Mouse (Mus musculus): ENCODE measurements around the gene Acy3. TPM values are rescaled to one million over a fixed set of nuclear protein-coding genes. Genes with fewer than 3 reads are reported as not detected.
A peak's percentile ranks its signal among the peaks of the same experiment; 100 is the strongest.
"Not testable (repeated sequence)": the region's sequence is repeated elsewhere in the genome, so short reads cannot be mapped to it uniquely, and the experiment has no call there.

Gene Acy3
- total and polyA plus RNA-seq, 3 experiments: 5.9 to 12.1 TPM; not detected in 1

DNA sequence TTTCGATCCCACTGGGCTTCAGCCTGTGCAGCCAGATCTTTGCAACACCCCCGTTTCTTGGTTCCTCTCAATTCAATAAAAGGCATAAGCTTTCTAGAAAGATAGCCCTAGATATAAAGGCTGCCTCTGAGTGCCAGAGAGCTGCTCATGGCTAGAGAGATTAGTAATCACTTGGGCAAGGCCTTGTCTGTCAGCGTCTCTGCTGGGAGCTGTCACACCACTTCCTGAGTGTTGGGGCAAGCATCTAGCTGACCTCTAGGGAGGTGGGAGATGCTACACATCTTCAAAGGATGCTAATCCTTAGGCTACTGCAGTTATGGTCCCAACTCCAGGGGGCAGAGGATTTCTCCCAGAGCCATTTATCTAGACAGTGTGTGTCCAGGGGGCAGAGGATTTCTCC is 19.1 kb upstream of the Acy3 start:
- H3K4me1 ChIP-seq (ENCODE audit: control insufficient read depth in 1 of 2, insufficient read depth in 2 of 2, low read length in 2 of 2): no peaks in the 10 kb centered on the region
- H3K27me3 ChIP-seq (ENCODE audit: control insufficient read depth in 1 of 2, insufficient read depth in 2 of 2, low read length in 2 of 2): 0 out of 4 replicates have a peak, but pooled peaks cover 2 to 3% of the 10 kb centered on the region in 2 experiments
- no peaks in the 10 kb centered on the region for H3K79me2 ChIP-seq (ENCODE audit: control insufficient read depth, insufficient read depth, low read length, poor library complexity)
- TF ChIP-seq USF2 (IDR thresholded peaks at IDR 0.05; ENCODE audit: borderline replicate concordance in 1 of 2, insufficient read depth in 1 of 2, low read depth in 1 of 2, low read length in 2 of 2) (no peak), SMC3 (IDR thresholded peaks at IDR 0.05; ENCODE audit: low read depth, low read length) (no peak), ETS1 (IDR thresholded peaks at IDR 0.05; ENCODE audit: low read depth, low read length) (0 out of 2 replicates have a peak, but pooled peaks have one; percentile 7)
- H3K9ac ChIP-seq (ENCODE audit: control insufficient read depth, low read depth, low read length, poor library complexity, severe bottlenecking): no peak overlapping the region
- DNase-seq (ENCODE audit: low read depth, low spot score): peak; percentile 36
- no peaks in the 10 kb centered on the region for H3K36me3 ChIP-seq (ENCODE audit: control insufficient read depth in 1 of 2, insufficient read depth in 2 of 2, low read length in 2 of 2)
- H3K27ac ChIP-seq (ENCODE audit: control insufficient read depth, low read depth, low read length): no peak overlapping the region
- no peak overlapping the region for H3K4me3 ChIP-seq (ENCODE audit: control insufficient read depth in 1 of 2, insufficient read depth in 1 of 2, low read depth in 2 of 2, low read length in 2 of 2)
- no peaks in the 10 kb centered on the region for H3K9me3 ChIP-seq (replicated peaks; ENCODE audit: insufficient read depth, low read length)

DNA sequence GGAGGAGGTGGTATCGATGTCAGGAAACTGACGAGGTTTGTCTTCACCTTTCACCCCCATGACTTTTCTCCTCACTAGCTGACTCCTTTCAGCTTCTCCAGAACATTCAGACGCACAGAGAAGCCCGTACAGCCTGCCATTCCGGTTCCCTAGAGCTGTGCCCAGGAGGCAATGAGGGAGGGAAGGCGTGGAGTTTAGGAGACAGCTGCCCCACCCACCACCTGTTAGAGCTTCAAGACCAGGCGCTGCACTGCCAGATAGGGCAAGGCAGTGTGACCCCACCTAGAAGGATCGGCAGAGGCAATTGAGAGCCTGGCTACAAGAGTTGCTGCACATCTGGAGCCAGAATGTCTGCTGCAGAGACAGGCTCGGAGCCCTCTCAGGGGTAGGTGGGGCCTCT is 14.1 kb upstream of the Acy3 start, which contains the start of gene Aldh3b2:
Aldh3b2 (plus strand) TSS at position 100 of the 400 bp plus-strand sequence.
- H3K4me3 ChIP-seq (ENCODE audit: control insufficient read depth in 1 of 2, insufficient read depth in 1 of 2, low read depth in 2 of 2, low read length in 2 of 2): no peak within 1 kb of the TSS
- no peak for DNase-seq (ENCODE audit: low read depth, low spot score)
- no peak within 1 kb of the TSS for H3K27ac ChIP-seq (ENCODE audit: control insufficient read depth, low read depth, low read length)
- no peaks in the 10 kb centered on the region for H3K36me3 ChIP-seq (ENCODE audit: control insufficient read depth in 1 of 2, insufficient read depth in 2 of 2, low read length in 2 of 2)
- H3K79me2 ChIP-seq (ENCODE audit: control insufficient read depth, insufficient read depth, low read length, poor library complexity): no peaks in the 10 kb centered on the region
- peaks cover 2 to 3% of the 10 kb centered on the region in 2 experiments; a peak in 2 of 4 replicates for H3K27me3 ChIP-seq (ENCODE audit: control insufficient read depth in 1 of 2, insufficient read depth in 2 of 2, low read length in 2 of 2)
- no peaks in the 10 kb centered on the region for H3K9me3 ChIP-seq (replicated peaks; ENCODE audit: insufficient read depth, low read length)
- TF ChIP-seq GATA1 (IDR thresholded peaks at IDR 0.05; ENCODE audit: low read depth, low read length) (no peak), POLR2A (IDR thresholded peaks at IDR 0.05; ENCODE audit: control insufficient read depth in 1 of 2, insufficient read depth in 1 of 2, low read depth in 1 of 2, low read length in 2 of 2, poor library complexity in 1 of 2) (no peak), ZC3H11A (IDR thresholded peaks at IDR 0.05; ENCODE audit: low read depth, low read length) (no peak)
- no peaks in the 10 kb centered on the region for H3K4me1 ChIP-seq (ENCODE audit: control insufficient read depth in 1 of 2, insufficient read depth in 2 of 2, low read length in 2 of 2)
- H3K9ac ChIP-seq (ENCODE audit: control insufficient read depth, low read depth, low read length, poor library complexity, severe bottlenecking): no peak within 1 kb of the TSS

DNA sequence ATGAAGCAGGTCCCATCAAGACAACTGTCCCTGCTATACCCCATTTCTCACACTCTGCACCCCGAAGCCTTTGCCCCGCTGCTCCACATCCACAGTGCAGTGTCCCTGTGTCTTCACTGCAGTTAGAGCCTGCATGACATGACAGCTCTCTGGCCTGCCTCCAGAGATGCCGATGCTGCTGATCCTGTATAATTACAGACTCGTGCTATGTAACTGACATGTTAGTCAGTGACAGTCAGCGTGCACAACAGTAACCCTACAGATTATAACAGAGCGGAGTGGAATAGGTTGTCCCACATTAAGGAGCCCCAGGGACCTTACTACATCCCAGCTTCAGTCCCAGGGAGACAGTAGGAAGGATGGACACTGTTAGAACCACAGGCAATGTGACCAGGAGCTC is 11.8 kb upstream of the Acy3 start:
- not testable (repeated sequence) for H3K4me1 ChIP-seq (ENCODE audit: control insufficient read depth in 1 of 2, insufficient read depth in 2 of 2, low read length in 2 of 2); H3K27me3 ChIP-seq (ENCODE audit: control insufficient read depth in 1 of 2, insufficient read depth in 2 of 2, low read length in 2 of 2); DNase-seq (ENCODE audit: low read depth, low spot score); H3K36me3 ChIP-seq (ENCODE audit: control insufficient read depth in 1 of 2, insufficient read depth in 2 of 2, low read length in 2 of 2); H3K9ac ChIP-seq (ENCODE audit: control insufficient read depth, low read depth, low read length, poor library complexity, severe bottlenecking); H3K4me3 ChIP-seq (ENCODE audit: control insufficient read depth in 1 of 2, insufficient read depth in 1 of 2, low read depth in 2 of 2, low read length in 2 of 2); H3K9me3 ChIP-seq (replicated peaks; ENCODE audit: insufficient read depth, low read length); H3K27ac ChIP-seq (ENCODE audit: control insufficient read depth, low read depth, low read length); H3K79me2 ChIP-seq (ENCODE audit: control insufficient read depth, insufficient read depth, low read length, poor library complexity)

DNA sequence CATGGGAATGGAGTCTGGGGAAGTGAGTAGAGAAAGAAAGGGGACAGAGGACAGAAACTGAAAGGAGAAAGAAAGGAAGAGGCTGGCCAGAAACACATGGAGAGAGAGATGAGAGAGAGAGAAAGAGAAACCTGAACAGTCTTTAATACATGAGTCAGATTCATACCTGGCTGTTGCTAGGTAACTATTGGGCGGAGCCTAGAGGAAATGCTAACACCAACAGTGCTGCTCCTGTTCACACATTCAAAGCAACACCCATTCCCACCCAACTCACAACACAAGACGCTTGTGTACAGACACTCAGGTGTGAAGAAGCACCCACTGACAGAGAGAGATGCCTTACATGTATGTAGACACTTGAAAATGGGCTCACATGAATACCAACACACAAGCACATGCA is 10.5 kb upstream of the Acy3 start:
- DNase-seq (ENCODE audit: low read depth, low spot score): no peak
- no peak for TF ChIP-seq SIN3A (IDR thresholded peaks at IDR 0.05; ENCODE audit: low read length)
- no peak for TF ChIP-seq RAD21 (IDR thresholded peaks at IDR 0.05; ENCODE audit: low read depth, low read length)
- TF ChIP-seq BHLHE40 (IDR thresholded peaks at IDR 0.05; ENCODE audit: borderline replicate concordance, low read depth, low read length): no peak
- TF ChIP-seq MYC (IDR thresholded peaks at IDR 0.05; ENCODE audit: low read depth, low read length): no peak
- TF ChIP-seq POLR2A (IDR thresholded peaks at IDR 0.05; ENCODE audit: control insufficient read depth in 1 of 2, insufficient read depth in 1 of 2, low read depth in 1 of 2, low read length in 2 of 2, poor library complexity in 1 of 2): no peak
- TF ChIP-seq JUND (IDR thresholded peaks at IDR 0.05; ENCODE audit: low read depth, low read length): no peak
- no peaks in the 10 kb centered on the region for H3K9me3 ChIP-seq (replicated peaks; ENCODE audit: insufficient read depth, low read length)

More for the DNA sequence above, 10.5 kb upstream of the Acy3 start:
- H3K4me1 ChIP-seq (ENCODE audit: control insufficient read depth in 1 of 2, insufficient read depth in 2 of 2, low read length in 2 of 2): no peaks in the 10 kb centered on the region
- no peak overlapping the region for H3K9ac ChIP-seq (ENCODE audit: control insufficient read depth, low read depth, low read length, poor library complexity, severe bottlenecking)
- no peak overlapping the region for H3K27ac ChIP-seq (ENCODE audit: control insufficient read depth, low read depth, low read length)
- no peaks in the 10 kb centered on the region for H3K36me3 ChIP-seq (ENCODE audit: control insufficient read depth in 1 of 2, insufficient read depth in 2 of 2, low read length in 2 of 2)
- no peaks in the 10 kb centered on the region for H3K79me2 ChIP-seq (ENCODE audit: control insufficient read depth, insufficient read depth, low read length, poor library complexity)
- H3K27me3 ChIP-seq (ENCODE audit: control insufficient read depth in 1 of 2, insufficient read depth in 2 of 2, low read length in 2 of 2): peaks cover 0 to 2% of the 10 kb centered on the region in 2 experiments; a peak in 2 of 4 replicates
- H3K4me3 ChIP-seq (ENCODE audit: control insufficient read depth in 1 of 2, insufficient read depth in 1 of 2, low read depth in 2 of 2, low read length in 2 of 2): no peak overlapping the region

Data from MEL (cell line).